Mouse (Mus musculus) hindbrain, embryonic 10.5 days (tissue): Measurements from ENCODE around the gene Mapkap1. TPM values are rescaled to one million over a fixed set of nuclear protein-coding genes. Genes with fewer than 3 reads are reported as not detected.
A peak's percentile ranks its signal among the peaks of the same experiment; 100 is the strongest.
"Not testable (repeated sequence)": the region's sequence is repeated elsewhere in the genome, so short reads cannot be mapped to it uniquely, and the experiment has no call there.

ENCODE experiments used
- DNase-seq: peaks from one replicate; pipeline ENCODE4 v3.0.0-alpha.2; 2017; ENCODE audit warnings: low spot score
- H3K27ac ChIP-seq: fragments of 300-500 bp; sonication (generic); 2 replicates; pipeline ENCODE4 v1.5.1; 2016; ENCODE audit warnings: mild to moderate bottlenecking, moderate library complexity
- H3K27me3 ChIP-seq: fragments of 300-500 bp; sonication (generic); 2 replicates; pipeline ENCODE4 v1.6.1; 2016; ENCODE audit warnings: mild to moderate bottlenecking; ENCODE audit not compliant: poor library complexity, insufficient read depth, severe bottlenecking
- H3K36me3 ChIP-seq: fragments of 300-500 bp; sonication (generic); 2 replicates; pipeline ENCODE4 v1.6.1; 2016; ENCODE audit warnings: mild to moderate bottlenecking, moderate library complexity
- H3K4me1 ChIP-seq: fragments of 300-500 bp; sonication (generic); replicated peaks from 2 replicates; pipeline ENCODE4 v1.6.1; 2016; ENCODE audit warnings: mild to moderate bottlenecking
- H3K4me3 ChIP-seq: fragments of 300-500 bp; sonication (generic); 2 replicates; pipeline ENCODE4 v1.5.1; 2016; ENCODE audit warnings: mild to moderate bottlenecking, moderate library complexity
- H3K9me3 ChIP-seq: fragments of 300-500 bp; sonication (generic); 2 replicates; pipeline ENCODE4 v1.6.1; 2016; ENCODE audit warnings: mild to moderate bottlenecking, moderate library complexity
- WGBS: fragments of 180-500 bp; shearing (Covaris S2); methylation state at CpG from one replicate; pipeline ENCODE4 v1.1.7; 2016; 5-methylcytosine and 5-hydroxymethylcytosine counted together
- polyA plus RNA-seq: library from polyadenylated mRNA; unstranded; fragments of >200 nt; fragmentation: Nextera tagmentation; extraction: Ambion mirVana; gene quantifications from 2 replicates; pipeline ENCODE4 v1.2.1, GENCODE M21; 2016

The Mapkap1 gene
- polyA plus RNA-seq, 1 experiment from 2014 or later: 105 TPM

DNA sequence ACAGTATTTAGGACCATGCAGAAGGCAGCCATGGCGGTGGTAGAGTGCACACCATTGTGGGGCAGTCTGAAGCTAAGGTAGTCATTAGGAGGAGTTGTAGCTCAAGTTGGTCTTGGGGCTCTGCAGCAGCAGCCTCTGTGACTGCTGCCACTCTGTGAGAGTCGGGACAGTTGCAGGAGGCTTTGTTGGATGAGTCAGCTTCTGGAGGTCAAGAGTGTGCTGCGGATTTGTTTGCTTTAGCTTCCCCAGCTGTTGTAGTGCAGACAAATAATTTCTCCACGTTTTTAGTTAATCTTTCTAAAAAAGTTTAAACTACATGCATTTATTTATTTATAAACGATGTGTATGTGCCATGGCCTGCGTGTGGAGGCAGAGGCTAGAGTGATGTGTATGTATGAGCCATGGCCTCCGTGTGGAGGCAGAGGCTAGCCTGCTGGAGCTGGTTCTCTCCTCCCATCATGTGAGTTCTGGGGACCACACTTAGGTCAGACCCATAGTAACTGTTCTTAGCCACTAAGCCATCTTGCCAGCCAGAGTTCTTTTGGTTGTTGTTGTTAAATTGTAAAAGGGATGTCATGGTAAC lies 62.1 kb downstream of the Mapkap1 start:
- H3K36me3 ChIP-seq: no peaks in the 10 kb centered on the region
- WGBS: 83% methylated on average over 7 of the region's 7 CpGs
- no peak overlapping the region for H3K4me3 ChIP-seq
- no peaks in the 10 kb centered on the region for H3K9me3 ChIP-seq
- no peak overlapping the region for H3K27ac ChIP-seq
- DNase-seq: no peak
- no peaks in the 10 kb centered on the region; the same call in 1 of the 2 replicates for H3K4me1 ChIP-seq
- H3K27me3 ChIP-seq: no peaks in the 10 kb centered on the region

DNA sequence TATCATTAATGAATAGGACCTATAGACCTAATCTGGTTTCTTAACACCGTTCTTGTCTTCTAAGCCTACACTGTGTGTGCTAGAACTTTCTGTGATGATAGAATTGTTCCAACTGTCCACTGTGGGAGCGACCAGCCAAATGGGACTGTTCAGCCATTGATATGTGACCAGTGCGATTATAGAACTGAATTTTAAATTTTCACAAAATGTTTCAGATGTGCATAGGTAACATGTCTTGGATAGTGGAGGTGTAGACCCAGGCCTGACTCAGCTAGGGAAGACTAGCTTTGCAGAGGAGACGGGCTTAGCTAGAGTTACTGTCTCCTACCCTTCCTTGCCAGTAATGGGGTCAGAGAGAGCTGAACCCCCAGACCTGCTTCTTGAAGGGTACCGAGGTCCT lies 62.8 kb downstream of the Mapkap1 start:
- no peak overlapping the region for H3K27ac ChIP-seq
- no peaks in the 10 kb centered on the region for H3K9me3 ChIP-seq
- 92% methylated on average over 5 of the region's 5 CpGs for WGBS
- H3K36me3 ChIP-seq: no peaks in the 10 kb centered on the region
- no peak for DNase-seq
- H3K4me3 ChIP-seq: no peak overlapping the region
- no peaks in the 10 kb centered on the region; the same call in 1 of the 2 replicates for H3K4me1 ChIP-seq
- H3K27me3 ChIP-seq: no peaks in the 10 kb centered on the region

DNA sequence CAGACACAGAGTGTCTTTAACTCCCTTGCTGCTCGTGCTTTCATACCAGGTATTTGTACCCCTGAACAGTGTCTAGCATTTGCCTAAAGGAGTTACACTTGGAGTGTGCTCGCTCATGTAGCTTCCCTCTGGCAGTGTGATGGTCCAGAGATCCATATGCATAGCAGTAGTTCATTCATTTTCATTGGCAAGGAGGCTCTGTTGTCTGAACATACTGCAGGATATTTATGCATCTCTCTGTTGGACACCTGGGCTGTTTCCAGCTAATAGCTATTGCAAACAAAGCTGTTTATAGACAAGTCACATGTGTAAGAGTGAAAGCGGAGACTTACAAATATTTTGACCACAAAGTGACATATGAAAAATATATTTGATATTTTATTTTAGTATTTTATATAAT lies 67.2 kb downstream of the Mapkap1 start:
- DNase-seq: no peak
- no peaks in the 10 kb centered on the region for H3K4me1 ChIP-seq
- WGBS: 90% methylated on average over 3 of the region's 3 CpGs

DNA sequence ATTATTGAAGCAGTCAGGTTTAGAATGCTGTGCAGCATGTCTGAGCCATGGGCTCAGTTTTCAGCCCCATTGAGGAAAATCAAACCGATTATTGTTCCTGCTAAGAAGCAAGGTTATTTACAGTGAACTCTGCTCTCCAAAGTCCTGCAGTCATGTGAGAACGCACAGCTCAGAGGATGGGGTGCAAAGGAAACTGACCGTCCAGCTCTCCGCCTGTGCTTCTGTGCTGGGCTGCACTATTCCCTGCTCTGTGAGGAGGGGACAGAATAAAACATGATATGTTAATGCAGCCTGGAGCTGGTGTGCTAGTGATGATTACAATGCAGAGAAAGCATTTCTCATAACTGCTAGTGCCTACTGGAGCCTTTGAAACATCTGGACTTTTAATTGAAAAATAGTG lies 74.8 kb downstream of the Mapkap1 start:
- no peak for DNase-seq
- H3K4me3 ChIP-seq: no peak overlapping the region
- WGBS: 58% methylated on average over 4 of the region's 4 CpGs
- no peaks in the 10 kb centered on the region for H3K9me3 ChIP-seq
- peaks cover 19% of the 10 kb centered on the region for H3K4me1 ChIP-seq
- peak overlapping the region; percentile 47; the same call in 1 of the 2 replicates for H3K27ac ChIP-seq
- no peaks in the 10 kb centered on the region for H3K27me3 ChIP-seq
- no peaks in the 10 kb centered on the region for H3K36me3 ChIP-seq

More for the DNA sequence above, 67.2 kb downstream of the Mapkap1 start:
- no peak overlapping the region for H3K4me3 ChIP-seq
- H3K27me3 ChIP-seq: no peaks in the 10 kb centered on the region
- no peaks in the 10 kb centered on the region for H3K36me3 ChIP-seq
- H3K27ac ChIP-seq: no peak overlapping the region
- no peaks in the 10 kb centered on the region for H3K9me3 ChIP-seq

DNA sequence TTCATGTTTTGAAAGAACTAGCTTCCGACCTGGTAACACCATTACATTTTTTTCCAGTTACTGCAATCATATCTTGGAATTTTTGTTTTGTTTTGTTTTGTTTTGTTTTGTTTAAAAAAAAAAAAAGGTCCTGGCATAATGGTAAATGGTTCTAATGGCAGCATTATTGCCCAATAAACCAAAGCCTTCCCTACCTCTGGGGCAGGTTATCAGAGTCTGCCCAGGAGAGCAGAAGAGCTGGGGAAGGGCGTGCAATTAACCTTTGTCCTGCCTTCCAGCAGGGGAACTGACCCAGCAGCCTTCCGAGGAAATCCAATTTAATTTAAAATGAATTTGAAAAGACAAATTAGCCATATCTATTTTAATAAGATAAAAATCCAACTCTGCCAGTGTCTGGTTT lies 75.5 kb downstream of the Mapkap1 start:
- H3K9me3 ChIP-seq: no peaks in the 10 kb centered on the region
- WGBS: 65% methylated on average over 3 of the region's 3 CpGs
- no peaks in the 10 kb centered on the region for H3K27me3 ChIP-seq
- no peak overlapping the region for H3K27ac ChIP-seq
- H3K4me3 ChIP-seq: no peak overlapping the region
- no peak for DNase-seq
- peaks cover 19% of the 10 kb centered on the region for H3K4me1 ChIP-seq
- no peaks in the 10 kb centered on the region for H3K36me3 ChIP-seq

DNA sequence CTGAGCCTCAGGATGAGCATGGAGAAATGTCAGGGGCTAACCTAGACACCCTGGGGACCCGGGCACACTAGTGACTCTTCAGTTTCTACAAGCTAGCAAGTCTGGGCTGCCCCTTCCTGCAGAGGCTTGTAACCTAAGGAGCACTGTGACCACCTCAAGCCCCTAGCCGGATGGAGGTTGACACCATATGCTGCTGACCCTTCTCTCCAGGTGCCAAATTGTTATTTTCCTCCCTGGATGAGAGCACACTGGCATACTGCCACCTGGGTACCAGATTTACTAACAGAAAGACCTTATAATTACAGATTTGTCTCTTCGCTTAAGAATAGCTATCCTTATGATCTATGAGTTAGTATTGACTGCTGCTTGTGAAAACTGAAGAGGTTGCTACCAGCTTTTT lies 76.0 kb downstream of the Mapkap1 start:
- Histone ChIP-seq H3K9me3 (no peaks in the 10 kb centered on the region), H3K27ac (no peak overlapping the region)

DNA sequence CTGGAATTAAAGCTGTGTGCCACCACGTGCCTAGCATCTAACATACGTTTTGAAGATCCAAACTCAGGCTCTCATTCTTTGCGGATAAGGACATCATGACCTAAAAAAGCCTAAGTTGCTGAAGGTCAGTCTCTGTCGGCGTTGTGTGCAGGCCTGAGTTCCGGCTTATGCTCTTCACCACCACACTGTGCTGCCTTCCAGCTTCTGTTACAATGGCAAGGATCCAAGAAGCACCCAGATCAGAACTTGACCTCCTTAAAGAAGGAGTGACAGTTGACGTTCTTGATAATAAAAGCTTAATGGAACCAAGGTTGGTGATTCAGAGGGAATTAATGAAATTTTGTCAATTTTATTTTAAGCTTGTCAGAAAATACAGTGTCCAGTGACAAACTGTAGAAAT lies 80.7 kb downstream of the Mapkap1 start:
- no peak for DNase-seq
- H3K27me3 ChIP-seq: no peaks in the 10 kb centered on the region
- no peaks in the 10 kb centered on the region; the same call in 1 of the 2 replicates for H3K4me1 ChIP-seq
- 90% methylated on average over 7 of the region's 7 CpGs for WGBS
- H3K36me3 ChIP-seq: no peaks in the 10 kb centered on the region
- no peak overlapping the region for H3K27ac ChIP-seq
- no peaks in the 10 kb centered on the region for H3K9me3 ChIP-seq
- H3K4me3 ChIP-seq: no peak overlapping the region

More for the DNA sequence above, 76.0 kb downstream of the Mapkap1 start:
- Histone ChIP-seq H3K4me3 (no peak overlapping the region), H3K27me3 (no peaks in the 10 kb centered on the region), H3K4me1 (peaks cover 19% of the 10 kb centered on the region), H3K36me3 (no peaks in the 10 kb centered on the region)
- peak; percentile 5 for DNase-seq
- 80% methylated on average over 3 of the region's 3 CpGs for WGBS

DNA sequence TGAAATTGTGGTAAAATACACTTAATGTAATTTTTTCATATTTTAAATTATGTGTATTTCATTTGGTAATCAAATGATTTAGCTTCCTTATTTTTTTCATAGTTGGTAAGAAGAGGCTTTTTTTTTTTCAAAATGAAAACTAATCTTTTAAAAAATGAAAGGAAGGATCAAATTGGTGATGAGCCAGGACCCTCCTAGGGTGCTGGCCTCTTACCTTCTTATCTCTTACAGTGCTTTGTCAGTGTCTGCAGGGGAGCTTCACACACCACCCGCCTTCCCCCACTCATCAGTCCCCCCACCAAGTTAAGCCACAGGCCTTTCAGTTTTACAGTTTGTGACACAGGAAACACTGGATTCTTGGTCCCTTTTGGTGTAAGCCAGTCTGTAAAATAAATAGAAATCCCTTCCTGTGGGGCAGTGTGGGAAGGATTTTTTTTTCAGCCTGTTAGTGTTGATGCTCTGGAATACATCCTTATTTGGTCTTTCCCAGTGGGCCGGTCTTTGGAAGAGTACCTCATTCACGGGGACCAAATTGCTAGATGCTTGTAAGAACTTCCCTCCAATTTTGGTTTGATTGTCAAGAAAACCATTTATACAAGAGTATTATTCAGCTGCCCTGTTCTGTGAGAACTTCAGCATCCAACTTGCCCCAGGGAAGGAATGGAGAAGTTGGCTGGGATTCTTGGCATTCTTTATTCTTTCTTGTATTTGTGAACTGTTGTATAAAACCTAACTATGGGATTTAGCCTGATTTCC lies 97.6 kb downstream of the Mapkap1 start:
- H3K9me3 ChIP-seq: no peaks in the 10 kb centered on the region
- DNase-seq: no peak
- 40% methylated on average over 3 of the region's 3 CpGs for WGBS
- no peak overlapping the region for H3K27ac ChIP-seq
- H3K4me3 ChIP-seq: no peak overlapping the region
- H3K36me3 ChIP-seq: peaks cover 18% of the 10 kb centered on the region
- H3K27me3 ChIP-seq: no peaks in the 10 kb centered on the region
- no peaks in the 10 kb centered on the region for H3K4me1 ChIP-seq

DNA sequence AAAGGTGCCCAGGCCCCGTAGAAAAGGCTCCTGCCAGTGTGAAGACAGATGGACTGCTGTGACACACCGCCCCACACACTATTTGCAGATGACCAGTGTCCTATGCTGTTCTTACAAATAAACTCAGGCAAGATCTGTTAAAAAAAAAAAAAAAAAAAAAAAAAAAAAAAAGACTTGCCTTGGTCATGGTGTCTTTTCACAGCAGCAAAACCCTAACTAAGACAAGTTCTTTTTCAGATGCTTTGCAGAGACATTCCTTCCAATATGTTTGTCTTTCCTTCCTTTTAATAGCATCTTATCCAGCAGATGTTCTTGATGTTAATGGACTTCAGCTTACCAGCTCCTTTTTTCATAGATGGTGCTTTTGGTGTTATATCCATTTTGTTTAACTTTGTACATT lies 99.6 kb downstream of the Mapkap1 start:
- H3K4me3 ChIP-seq, H3K4me1 ChIP-seq, H3K27me3 ChIP-seq, H3K27ac ChIP-seq, DNase-seq, H3K9me3 ChIP-seq: not testable (repeated sequence)
- H3K36me3 ChIP-seq: peaks cover 14% of the 10 kb centered on the region; the same call in 1 of the 2 replicates
- 85% methylated on average over 2 of the region's 2 CpGs for WGBS

DNA sequence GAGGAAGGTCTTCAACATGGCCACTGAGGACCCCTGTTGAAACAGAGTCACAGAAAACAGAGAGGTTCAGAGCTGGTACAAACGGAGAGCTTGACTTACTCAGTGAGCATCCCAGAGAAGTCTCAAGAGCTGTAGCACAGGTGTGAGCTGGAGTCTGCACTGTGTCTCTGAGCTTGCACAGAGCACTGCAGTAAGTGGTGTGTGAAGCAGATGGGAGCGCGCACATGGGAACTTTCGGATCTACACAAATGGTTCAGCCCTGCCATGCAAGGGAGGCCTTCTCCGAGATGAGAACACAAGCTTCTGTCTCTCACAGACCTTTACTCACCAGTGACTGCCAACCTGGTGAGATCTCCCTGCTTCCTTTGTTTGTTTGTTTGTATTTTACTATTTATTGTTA lies 103.3 kb downstream of the Mapkap1 start:
- no peak overlapping the region for H3K27ac ChIP-seq
- WGBS: 91% methylated on average over 5 of the region's 5 CpGs
- H3K27me3 ChIP-seq: no peaks in the 10 kb centered on the region
- no peak overlapping the region for H3K4me3 ChIP-seq
- no peaks in the 10 kb centered on the region for H3K9me3 ChIP-seq
- H3K36me3 ChIP-seq: peaks cover 19% of the 10 kb centered on the region; the same call in 1 of the 2 replicates
- H3K4me1 ChIP-seq: no peaks in the 10 kb centered on the region
- no peak for DNase-seq

DNA sequence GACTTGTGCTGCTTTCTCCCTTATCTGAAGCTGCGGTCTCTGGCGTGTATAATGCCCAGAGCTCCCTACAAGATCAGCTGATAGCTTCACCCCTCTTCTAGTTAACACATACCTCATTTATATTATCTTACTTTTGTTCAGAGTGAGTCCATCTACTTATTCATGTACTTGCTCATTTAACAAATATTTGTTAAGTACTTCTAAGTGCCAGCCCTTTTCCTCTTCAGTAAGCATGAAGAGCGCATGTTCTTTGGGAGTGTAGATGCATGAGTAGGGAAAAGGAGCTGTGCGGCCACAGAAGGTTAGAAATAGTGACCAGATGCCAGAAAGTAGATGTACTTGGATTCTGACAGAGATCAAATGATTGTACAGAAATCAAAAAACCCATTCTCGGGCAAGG lies 108.7 kb downstream of the Mapkap1 start:
- Histone ChIP-seq H3K27ac (no peak overlapping the region), H3K36me3 (0 out of 2 replicates have a peak, but pooled peaks cover 5% of the 10 kb centered on the region), H3K27me3 (no peaks in the 10 kb centered on the region), H3K4me3 (no peak overlapping the region), H3K9me3 (no peaks in the 10 kb centered on the region), H3K4me1 (no peaks in the 10 kb centered on the region)
- no peak for DNase-seq
- WGBS: 92% methylated on average over 5 of the region's 5 CpGs

DNA sequence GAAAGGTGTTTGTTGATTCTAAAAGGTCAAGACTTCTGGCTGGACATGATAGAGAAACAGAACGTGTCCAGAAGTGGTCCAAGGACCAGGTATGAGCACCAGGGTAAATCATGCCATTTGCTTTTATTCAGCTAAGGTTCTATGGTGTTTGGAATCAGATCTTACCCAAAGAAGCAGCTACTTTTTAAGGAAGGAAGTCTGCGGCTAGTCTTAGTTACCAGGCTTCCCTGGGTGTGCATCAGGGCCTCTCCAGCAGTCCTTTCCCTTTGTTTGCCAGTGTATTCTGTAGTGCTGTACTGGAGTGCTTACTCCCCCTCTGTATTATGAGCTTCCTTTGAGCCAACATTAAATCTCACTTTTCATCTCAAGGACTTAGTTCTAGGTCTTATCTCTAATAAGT lies 111.5 kb downstream of the Mapkap1 start:
- H3K27ac ChIP-seq: no peak overlapping the region
- H3K27me3 ChIP-seq: no peaks in the 10 kb centered on the region
- peaks cover 3% of the 10 kb centered on the region; the same call in 1 of the 2 replicates for H3K36me3 ChIP-seq
- no peaks in the 10 kb centered on the region for H3K9me3 ChIP-seq
- 86% methylated on average over 2 of the region's 2 CpGs for WGBS
- H3K4me3 ChIP-seq: no peak overlapping the region
- DNase-seq: no peak
- no peaks in the 10 kb centered on the region for H3K4me1 ChIP-seq

DNA sequence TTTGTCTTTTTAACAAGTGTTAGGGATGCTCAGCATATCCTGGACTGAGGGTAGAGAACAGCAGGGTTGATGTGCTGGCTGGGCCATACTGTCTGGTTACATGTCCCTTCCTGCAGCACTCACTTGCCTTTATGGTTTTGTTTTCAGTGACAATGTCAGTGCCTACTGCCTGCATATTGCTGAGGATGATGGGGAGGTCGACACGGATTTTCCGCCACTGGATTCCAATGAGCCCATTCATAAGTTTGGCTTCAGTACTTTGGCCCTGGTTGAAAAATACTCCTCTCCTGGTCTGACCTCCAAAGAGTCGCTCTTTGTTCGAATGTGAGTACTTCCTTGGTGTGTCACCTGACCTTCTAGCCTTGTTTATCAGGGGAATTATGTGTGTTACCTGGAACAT lies 112.0 kb downstream of the Mapkap1 start:
- Histone ChIP-seq H3K4me3 (no peak overlapping the region), H3K4me1 (no peaks in the 10 kb centered on the region), H3K36me3 (peaks cover 3% of the 10 kb centered on the region; the same call in 1 of the 2 replicates), H3K27ac (no peak overlapping the region), H3K27me3 (no peaks in the 10 kb centered on the region), H3K9me3 (no peaks in the 10 kb centered on the region)
- no peak for DNase-seq
- WGBS: 85% methylated on average over 5 of the region's 5 CpGs
